8 mouse cellular contexts compared by ENCODE assay signal in the genomic region with DNA sequence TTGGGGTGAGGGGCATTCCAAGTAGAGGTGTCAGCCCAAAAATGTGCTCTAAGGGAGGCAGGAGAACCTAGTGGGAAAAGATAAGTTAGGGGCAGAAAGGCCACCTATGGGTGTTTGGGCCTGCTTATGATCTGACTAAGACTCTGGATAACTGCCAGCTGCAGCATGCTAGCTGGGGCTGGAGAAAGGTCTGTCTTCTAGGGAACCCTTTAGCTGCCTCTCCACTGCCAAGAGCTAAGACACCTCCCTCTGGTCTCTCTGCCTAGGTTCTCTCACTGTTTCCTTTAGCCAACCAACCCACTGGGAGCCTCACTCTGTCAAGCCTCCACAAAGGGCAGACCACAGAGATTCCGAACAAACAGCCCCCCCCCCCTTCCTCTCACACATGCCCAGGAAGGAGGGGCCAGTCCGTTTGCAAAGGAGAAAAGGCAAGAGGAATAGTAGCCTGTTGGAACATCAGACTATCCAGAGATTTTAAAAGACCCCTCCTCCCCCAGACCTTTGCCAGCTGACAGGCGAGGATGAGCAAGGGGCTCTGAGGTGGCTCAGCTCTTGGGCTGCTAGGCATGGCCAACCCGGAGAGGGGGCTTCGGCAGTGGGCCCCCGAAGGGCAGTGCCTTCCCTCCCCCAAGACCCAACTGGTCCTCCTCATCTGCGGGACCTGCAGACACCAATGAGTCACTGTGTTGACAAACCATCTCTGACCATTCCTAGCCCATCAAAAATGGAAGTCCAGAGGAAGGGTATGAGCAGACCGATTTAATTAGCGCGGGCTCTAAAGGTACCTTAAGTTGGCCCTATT. TPM values are rescaled to one million over a fixed set of nuclear protein-coding genes. Genes with fewer than 3 reads are reported as not detected.
A peak's percentile ranks its signal among the peaks of the same experiment; 100 is the strongest.
DNase-seq lines count a peak whose midpoint lies in the region; ATAC-seq and TF ChIP-seq lines count a peak whose summit lies in the region.

No protein-coding gene starts in this region.

- H3K9me3 ChIP-seq in megakaryocyte, embryonic 14.5 days = no peaks in the 10 kb centered on the region
- no peaks in the 10 kb centered on the region for H3K9me3 ChIP-seq in intestine, postnatal 0 days (ENCODE audit: control insufficient read depth)

- H3K9ac ChIP-seq in intestine, postnatal 0 days (ENCODE audit: low read depth, low read length) = no peak overlapping the region

- WGBS in intestine, postnatal 0 days = 14% methylated on average over 10 of the region's 10 CpGs
- WGBS in lung, adult 2 months = 8% methylated on average over 10 of the region's 10 CpGs

- H3K27me3 ChIP-seq in megakaryocyte, embryonic 14.5 days (replicated peaks) = no peaks in the 10 kb centered on the region
- H3K27me3 ChIP-seq in intestine, postnatal 0 days (replicated peaks; ENCODE audit: control insufficient read depth, insufficient read depth, low read length) = no peaks in the 10 kb centered on the region

- TF ChIP-seq CTCF in intestine, postnatal 0 days (IDR thresholded peaks at IDR 0.05; ENCODE audit: low read depth) = 0 out of 2 replicates have a peak, but pooled peaks have one; percentile 1
- no peak for TF ChIP-seq CTCF in lung, adult 2 months (IDR thresholded peaks at IDR 0.05; ENCODE audit: insufficient read depth, low read length)

- H3K4me1 ChIP-seq in megakaryocyte, embryonic 14.5 days = peaks cover 60% of the 10 kb centered on the region
- H3K4me1 ChIP-seq in intestine, postnatal 0 days (replicated peaks; ENCODE audit: control insufficient read depth, insufficient read depth, low read length) = 0 out of 2 replicates have a peak, but pooled peaks cover 16% of the 10 kb centered on the region
- H3K4me1 ChIP-seq in lung, adult 2 months (ENCODE audit: control insufficient read depth, insufficient read depth, low read length) = peaks cover 24% of the 10 kb centered on the region

- DNase-seq in embryo, embryonic 10.5 days (ENCODE audit: low spot score) = peak; percentile 76
- peak; percentile 82 to 83 for DNase-seq in heart, adult 18-20 months
- peak; percentile 51 for DNase-seq in lung, adult 2 months
- DNase-seq in ovary, adult 18-20 months (ENCODE audit: low spot score) = peak; percentile 75
- peak; percentile 80 for DNase-seq in yolk sac, embryonic 10.5 days (ENCODE audit: low spot score)

- TF ChIP-seq POLR2A in lung, adult 2 months (IDR thresholded peaks at IDR 0.05; ENCODE audit: borderline replicate concordance, extremely low read depth, low read depth, low read length) = 0 out of 2 replicates have a peak, but pooled peaks have one; percentile 8

- H3K4me2 ChIP-seq in intestine, postnatal 0 days (replicated peaks; ENCODE audit: low read depth) = peak overlapping the region; percentile 99

- no peak; the same call in 1 of the 2 replicates for ATAC-seq in megakaryocyte, adult 5-6 weeks (ENCODE audit: poor library complexity, severe bottlenecking)
- peak; percentile 19; the same call in 1 of the 2 replicates for ATAC-seq in intestine, postnatal 0 days

- peaks cover 14% of the 10 kb centered on the region for H3K36me3 ChIP-seq in megakaryocyte, embryonic 14.5 days (replicated peaks; ENCODE audit: low read length)
- no peaks in the 10 kb centered on the region for H3K36me3 ChIP-seq in intestine, postnatal 0 days (ENCODE audit: control insufficient read depth, insufficient read depth)

- H3K27ac ChIP-seq in intestine, postnatal 0 days (ENCODE audit: low read depth, low read length) = peak overlapping the region; percentile 82

- peak overlapping the region; percentile 95 for H3K4me3 ChIP-seq in megakaryocyte, embryonic 14.5 days (replicated peaks)
- 0 out of 2 replicates have a peak overlapping the region, but pooled peaks have one; percentile 96 for H3K4me3 ChIP-seq in intestine, postnatal 0 days (ENCODE audit: low read depth, low read length)
- H3K4me3 ChIP-seq in lung, adult 2 months (replicated peaks; ENCODE audit: extremely low read depth, low read depth, low read length) = peak overlapping the region; percentile 22

RNA-seq across cellular contexts. Expression of gene Ssbp3, which starts 1.4 kb away (rescaled TPM):
- polyA plus RNA-seq in megakaryocyte, embryonic 14.5 days (2012; ENCODE audit: insufficient read depth, low replicate concordance) = 179 and 200 TPM in 2 replicates
- 26.2 and 27.6 TPM in 2 replicates for total RNA-seq in megakaryocyte, adult 5-6 weeks (2015)
- 21.6 and 23.9 TPM in 2 replicates for total RNA-seq in megakaryocyte, adult 5-6 weeks (2017)
- total RNA-seq in heart, adult 18-20 months (2021) = 10 to 100 TPM; 27.5 to 37.9 TPM
- polyA plus RNA-seq in intestine, postnatal 0 days (2015; fragmentation: Nextera tagmentation; extraction: Ambion mirVana) = 42.8 and 45.2 TPM in 2 replicates
- polyA plus RNA-seq in lung, adult 2 months (2012; rRNA removed) = 41.0 and 43.2 TPM in 2 replicates

Comparison
In these comparisons a context has a peak if more than half of its experiments do, and no peak if none do; other contexts are left out.
1. H3K4me3 ChIP-seq: peak in every context shown above with its lines; median percentile 96 in intestine, postnatal 0 days; 95 in megakaryocyte, embryonic 14.5 days; 22 in lung, adult 2 months.